Mouse (Mus musculus) heart, embryonic 10.5 days (tissue): ENCODE measurements around the gene Myo15b. TPM values are rescaled to one million over a fixed set of nuclear protein-coding genes. Genes with fewer than 3 reads are reported as not detected.

ENCODE experiments used
- DNase-seq: peaks from one replicate; pipeline ENCODE4 v3.0.0-alpha.2; 2017; ENCODE audit warnings: low spot score
- H3K27ac ChIP-seq: fragments of 300-500 bp; sonication (generic); 2 replicates; pipeline ENCODE4 v1.5.1; 2016; ENCODE audit warnings: mild to moderate bottlenecking
- H3K27me3 ChIP-seq: fragments of 300-500 bp; sonication (generic); 2 replicates; pipeline ENCODE4 v1.6.1; 2016; ENCODE audit warnings: mild to moderate bottlenecking; ENCODE audit not compliant: poor library complexity, insufficient read depth, severe bottlenecking
- H3K36me3 ChIP-seq: fragments of 300-500 bp; sonication (generic); 2 replicates; pipeline ENCODE4 v1.6.1; 2016; ENCODE audit warnings: mild to moderate bottlenecking, moderate library complexity
- H3K4me1 ChIP-seq: fragments of 300-500 bp; sonication (generic); 2 replicates; pipeline ENCODE4 v1.6.1; 2016; ENCODE audit warnings: mild to moderate bottlenecking
- H3K4me3 ChIP-seq: fragments of 300-500 bp; sonication (generic); 2 replicates; pipeline ENCODE4 v1.5.1; 2016; ENCODE audit warnings: mild to moderate bottlenecking, moderate library complexity
- H3K9me3 ChIP-seq: fragments of 300-500 bp; sonication (generic); 2 replicates; pipeline ENCODE4 v1.6.1; 2016; ENCODE audit warnings: mild to moderate bottlenecking, moderate library complexity
- WGBS: fragments of 180-500 bp; shearing (Covaris S2); methylation state at CpG from one replicate; pipeline ENCODE4 v1.1.7; 2016; 5-methylcytosine and 5-hydroxymethylcytosine counted together
- polyA plus RNA-seq: library from polyadenylated mRNA; unstranded; fragments of >200 nt; fragmentation: Nextera tagmentation; extraction: Ambion mirVana; gene quantifications from 2 replicates; pipeline ENCODE4 v1.2.1, GENCODE M21; 2016

Myo15b gene
- polyA plus RNA-seq, 1 experiment from 2014 or later: 0.23 TPM

DNA sequence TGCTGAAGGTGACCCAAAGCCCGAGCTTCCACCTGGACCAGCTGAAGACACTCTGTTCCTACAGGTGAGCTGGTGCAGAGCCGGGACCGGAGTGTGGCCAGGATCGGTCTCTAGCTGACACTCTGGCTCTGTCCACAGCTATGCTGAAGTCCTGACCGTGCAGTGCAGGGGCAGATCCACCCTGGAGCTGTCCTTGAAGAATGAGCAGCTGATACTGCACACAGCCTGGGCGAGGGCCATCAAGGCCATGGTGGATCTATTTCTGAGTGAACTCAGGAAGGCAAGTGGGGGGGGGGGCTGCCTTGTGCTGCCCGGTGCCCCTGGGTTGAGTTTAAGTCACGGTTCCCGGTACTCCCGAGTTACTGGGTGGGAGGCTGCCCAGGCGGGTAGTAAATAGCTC, 28.2 kb downstream of the Myo15b start:
- H3K4me1 ChIP-seq: peaks cover 27% of the 10 kb centered on the region
- H3K36me3 ChIP-seq: no peaks in the 10 kb centered on the region
- 0 out of 2 replicates have a peak overlapping the region, but pooled peaks have one; percentile 1 for H3K27ac ChIP-seq
- 85% methylated on average over 11 of the region's 11 CpGs for WGBS
- no peak for DNase-seq
- H3K9me3 ChIP-seq: no peaks in the 10 kb centered on the region
- no peak overlapping the region for H3K4me3 ChIP-seq
- H3K27me3 ChIP-seq: peaks cover 31% of the 10 kb centered on the region

DNA sequence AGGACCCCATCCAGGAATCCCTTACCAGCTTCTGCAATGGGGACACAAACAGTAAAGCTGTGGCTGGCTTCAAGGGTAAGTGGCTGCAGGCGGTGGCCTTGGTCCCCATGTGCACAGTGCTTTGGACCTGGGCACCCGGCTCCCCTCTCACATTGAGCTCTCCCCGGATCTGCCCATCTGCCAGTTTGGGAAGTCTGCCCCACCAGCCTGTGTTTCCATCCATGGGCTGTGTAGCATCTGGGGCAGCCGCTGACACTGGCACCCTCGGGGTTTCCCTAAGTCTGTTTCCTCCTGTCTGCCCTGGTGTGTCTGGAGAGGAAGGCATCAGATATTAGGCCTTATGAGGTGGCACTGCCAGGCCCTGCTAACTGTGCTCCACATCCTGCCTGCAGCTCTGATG, 29.8 kb downstream of the Myo15b start:
- Histone ChIP-seq H3K9me3 (no peaks in the 10 kb centered on the region), H3K4me3 (no peak overlapping the region), H3K27ac (0 out of 2 replicates have a peak overlapping the region, but pooled peaks have one; percentile 0), H3K36me3 (peaks cover 10% of the 10 kb centered on the region), H3K4me1 (peaks cover 39% of the 10 kb centered on the region), H3K27me3 (peaks cover 15% of the 10 kb centered on the region)
- no peak for DNase-seq
- 86% methylated on average over 5 of the region's 5 CpGs for WGBS

DNA sequence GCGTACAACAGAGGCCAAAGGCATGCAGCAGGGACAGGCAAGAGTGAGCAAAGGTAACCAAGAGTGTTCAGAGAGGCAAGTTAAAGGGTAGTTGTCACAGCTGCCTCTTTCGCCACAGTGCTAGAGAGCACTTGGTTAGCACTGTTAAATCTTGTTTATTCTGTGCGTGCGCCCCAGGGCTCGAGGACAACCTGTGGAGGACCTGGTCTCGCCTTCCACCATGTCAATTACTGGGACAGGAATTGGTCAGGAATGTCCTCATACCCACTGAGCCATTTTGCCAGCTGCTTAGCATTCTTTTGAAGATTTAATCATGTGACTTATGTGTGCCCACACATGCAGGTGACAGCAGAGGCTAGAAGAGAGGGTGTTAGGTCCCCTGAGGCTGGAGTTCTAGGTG, 31.0 kb downstream of the Myo15b start:
- Histone ChIP-seq H3K4me3 (no peak overlapping the region), H3K9me3 (no peaks in the 10 kb centered on the region), H3K27me3 (peaks cover 4% of the 10 kb centered on the region), H3K4me1 (peaks cover 39% of the 10 kb centered on the region), H3K27ac (0 out of 2 replicates have a peak overlapping the region, but pooled peaks have one; percentile 23), H3K36me3 (peaks cover 21% of the 10 kb centered on the region)
- DNase-seq: no peak
- WGBS: 72% methylated on average over 6 of the region's 6 CpGs

DNA sequence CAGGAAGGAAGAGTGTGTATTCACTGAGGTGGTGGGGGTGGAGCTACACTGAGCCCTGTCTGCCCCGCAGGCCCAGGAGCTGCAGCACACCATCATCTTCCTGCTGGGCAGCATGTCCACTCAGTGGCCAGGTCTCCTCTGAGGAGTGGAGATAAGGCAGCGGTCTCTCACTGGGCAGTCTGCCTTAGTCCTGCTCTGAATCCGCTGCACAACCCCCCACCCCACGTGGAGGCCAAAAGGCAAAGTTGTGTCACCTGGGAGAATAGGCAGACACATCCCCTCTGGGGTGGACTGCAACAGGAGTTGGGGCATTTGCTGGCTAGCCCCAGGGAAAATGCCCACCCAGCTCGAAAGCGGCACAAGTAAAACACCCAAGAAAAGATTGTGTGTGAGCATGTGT, 34.0 kb downstream of the Myo15b start:
- Histone ChIP-seq H3K9me3 (no peaks in the 10 kb centered on the region), H3K27me3 (no peaks in the 10 kb centered on the region), H3K36me3 (peaks cover 51% of the 10 kb centered on the region), H3K27ac (0 out of 2 replicates have a peak overlapping the region, but pooled peaks have one; percentile 17), H3K4me3 (no peak overlapping the region), H3K4me1 (peaks cover 47% of the 10 kb centered on the region)
- DNase-seq: no peak
- 41% methylated on average over 6 of the region's 6 CpGs for WGBS

DNA sequence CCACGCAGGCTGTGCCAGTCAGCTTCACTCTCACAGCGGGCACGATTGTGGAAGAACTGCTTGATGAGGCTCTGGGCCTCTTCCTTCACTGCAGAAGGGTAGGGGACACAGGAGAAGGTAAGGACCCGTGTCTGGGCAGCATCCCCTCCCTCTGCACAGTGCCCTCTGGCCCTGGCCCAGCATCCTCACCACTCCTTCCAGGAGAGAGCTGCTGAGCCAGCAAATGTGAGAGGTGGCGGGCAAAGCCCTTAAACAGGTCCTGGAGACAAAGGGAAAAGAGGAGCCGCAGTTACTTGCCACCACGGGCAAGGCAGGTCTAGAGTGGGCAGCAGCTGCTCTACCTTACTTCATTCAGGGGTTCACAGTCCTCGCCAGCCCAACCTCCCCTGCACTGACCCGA, 34.9 kb downstream of the Myo15b start:
- peaks cover 54% of the 10 kb centered on the region for H3K36me3 ChIP-seq
- DNase-seq: no peak
- no peak overlapping the region for H3K27ac ChIP-seq
- peaks cover 38% of the 10 kb centered on the region for H3K4me1 ChIP-seq
- H3K4me3 ChIP-seq: no peak overlapping the region
- no peaks in the 10 kb centered on the region for H3K27me3 ChIP-seq
- WGBS: 89% methylated on average over 9 of the region's 9 CpGs
- H3K9me3 ChIP-seq: no peaks in the 10 kb centered on the region

DNA sequence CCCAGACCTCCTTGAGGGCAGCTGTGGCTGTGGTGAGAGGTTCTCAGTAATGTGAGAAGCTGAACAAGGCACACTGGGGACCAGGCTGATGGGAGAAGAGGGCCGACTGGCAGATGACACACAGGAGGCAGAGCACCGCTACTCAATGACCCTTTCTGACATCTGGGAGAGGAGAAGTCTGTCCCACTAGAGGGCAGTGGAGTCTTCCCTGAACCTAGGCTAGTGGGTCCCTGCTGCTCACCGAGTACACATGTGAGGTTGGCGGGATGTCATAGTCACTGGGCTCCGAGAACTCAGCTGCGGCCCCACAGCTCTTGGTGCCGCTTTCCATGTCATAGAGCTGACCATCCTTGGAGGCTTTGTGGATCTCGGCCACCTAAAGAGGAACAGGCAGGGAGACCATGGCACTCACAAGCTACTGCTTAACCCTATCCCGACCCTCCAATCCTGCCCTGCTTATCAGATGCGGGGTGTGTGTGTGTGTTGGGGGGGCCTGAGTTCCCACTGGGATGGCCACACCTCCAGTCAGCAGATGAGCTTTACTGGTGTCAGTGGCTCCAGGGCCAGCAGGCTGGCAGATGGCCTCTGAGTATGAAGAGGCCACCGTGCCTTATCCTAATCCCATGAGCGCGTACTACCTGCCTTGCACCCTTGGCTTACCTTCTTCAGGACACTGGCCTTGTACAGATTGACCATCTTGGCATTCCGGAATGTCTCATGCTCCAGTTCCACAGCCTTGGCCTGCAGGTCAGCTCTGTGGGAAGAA, 36.7 kb downstream of the Myo15b start:
- no peaks in the 10 kb centered on the region for H3K9me3 ChIP-seq
- H3K27ac ChIP-seq: no peak overlapping the region
- H3K4me1 ChIP-seq: peaks cover 53% of the 10 kb centered on the region
- H3K36me3 ChIP-seq: peaks cover 54% of the 10 kb centered on the region
- no peaks in the 10 kb centered on the region for H3K27me3 ChIP-seq
- H3K4me3 ChIP-seq: no peak overlapping the region
- peak; percentile 83 for DNase-seq
- WGBS: 61% methylated on average over 14 of the region's 14 CpGs

DNA sequence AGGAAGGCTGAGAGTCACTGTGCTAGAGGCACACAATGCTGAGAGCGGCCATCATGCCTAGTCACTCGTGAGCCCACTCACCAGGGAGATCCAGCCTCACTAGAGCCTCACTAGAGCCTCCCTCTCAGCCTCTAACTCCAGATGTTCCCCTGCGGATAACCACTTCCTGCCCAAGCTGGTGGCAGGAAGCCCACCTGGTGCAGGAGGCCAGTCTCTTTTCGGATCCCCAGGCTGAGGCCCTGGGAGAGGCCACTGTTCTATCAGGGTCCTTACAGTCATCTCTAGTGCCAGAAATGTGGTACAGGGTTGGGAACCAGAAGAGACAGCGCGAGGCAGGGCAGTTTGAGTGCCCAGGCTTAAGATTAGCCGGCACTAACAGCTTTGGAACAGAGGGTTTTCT, 40.2 kb downstream of the Myo15b start:
- H3K4me1 ChIP-seq: peaks cover 70% of the 10 kb centered on the region
- 79% methylated on average over 7 of the region's 7 CpGs for WGBS
- H3K4me3 ChIP-seq: no peak overlapping the region
- peak overlapping the region; percentile 92 for H3K27ac ChIP-seq
- H3K27me3 ChIP-seq: no peaks in the 10 kb centered on the region
- peaks cover 40% of the 10 kb centered on the region for H3K36me3 ChIP-seq
- no peak for DNase-seq
- no peaks in the 10 kb centered on the region for H3K9me3 ChIP-seq

DNA sequence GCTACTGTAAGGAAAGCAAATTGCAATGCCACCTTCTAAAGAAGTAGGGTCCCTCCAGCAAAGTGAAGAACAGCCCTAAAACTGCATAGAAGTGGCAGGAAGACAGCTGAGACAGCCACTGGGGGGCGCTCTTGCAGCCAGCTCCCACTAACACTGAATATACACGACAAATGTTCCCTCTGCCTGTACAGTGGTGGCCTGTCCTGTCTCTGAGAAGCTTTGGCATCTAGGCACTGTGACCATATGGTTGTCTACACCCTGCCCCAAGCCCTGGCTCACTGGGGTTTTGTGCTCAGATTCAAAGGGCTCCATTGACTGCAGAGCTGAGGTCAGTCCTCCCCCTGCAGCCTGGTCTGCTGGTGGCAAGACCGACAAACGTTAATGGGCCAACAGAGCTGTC, 40.7 kb downstream of the Myo15b start:
- Histone ChIP-seq H3K4me1 (peaks cover 74% of the 10 kb centered on the region), H3K9me3 (no peaks in the 10 kb centered on the region), H3K36me3 (peaks cover 35% of the 10 kb centered on the region), H3K27me3 (no peaks in the 10 kb centered on the region), H3K4me3 (no peak overlapping the region), H3K27ac (peak overlapping the region; percentile 92)
- WGBS: 19% methylated on average over 4 of the region's 4 CpGs
- no peak for DNase-seq

DNA sequence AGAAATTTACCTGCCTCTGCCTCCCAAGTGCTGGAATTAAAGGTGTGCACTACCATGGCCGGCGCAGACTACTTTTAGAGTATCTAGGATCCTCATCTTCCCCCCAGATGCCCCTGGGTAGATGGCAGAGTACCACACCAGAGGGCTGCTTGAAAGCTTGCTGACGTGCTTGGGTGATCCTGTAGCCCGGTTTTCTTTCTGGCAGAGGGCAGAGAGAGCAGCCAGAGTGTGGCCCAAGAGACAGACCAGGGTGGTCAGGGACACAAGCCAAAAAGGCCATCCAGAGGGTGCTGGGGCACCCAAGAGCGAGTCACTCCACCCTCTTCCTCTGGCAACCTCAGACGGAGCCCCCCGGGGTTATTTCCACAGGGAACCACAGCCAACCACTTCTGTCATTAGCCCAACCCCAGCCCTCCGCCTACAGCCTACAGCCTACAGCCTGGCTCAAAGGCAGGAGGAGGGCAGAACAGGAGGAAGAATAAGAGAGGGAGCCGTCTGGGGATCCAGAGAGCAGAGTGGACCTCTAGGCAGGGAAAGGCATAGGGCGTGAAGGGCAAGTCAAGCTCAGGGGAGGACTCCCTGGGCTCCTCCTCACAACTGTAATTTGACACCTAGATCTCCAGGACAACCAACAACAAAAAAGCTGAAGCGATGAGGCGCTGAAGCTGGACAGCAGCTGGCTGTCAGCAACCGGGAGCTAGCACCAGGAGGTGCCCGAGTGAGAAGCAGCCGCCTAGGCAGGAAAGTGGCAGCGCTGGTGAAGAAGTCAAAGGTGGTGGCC, 41.5 kb downstream of the Myo15b start, which contains the start of gene Smim5:
Gene Smim5 (plus strand): TSS at position 481 of the 781 bp plus-strand sequence.
- H3K27ac ChIP-seq: peak within 1 kb of the TSS; percentile 92
- no peaks in the 10 kb centered on the region for H3K27me3 ChIP-seq
- H3K4me1 ChIP-seq: peaks cover 79% of the 10 kb centered on the region
- peaks cover 27% of the 10 kb centered on the region for H3K36me3 ChIP-seq
- H3K9me3 ChIP-seq: no peaks in the 10 kb centered on the region
- DNase-seq: peak; percentile 96
- 25% methylated on average over 16 of the region's 16 CpGs for WGBS
- H3K4me3 ChIP-seq: peak within 1 kb of the TSS; percentile 51

DNA sequence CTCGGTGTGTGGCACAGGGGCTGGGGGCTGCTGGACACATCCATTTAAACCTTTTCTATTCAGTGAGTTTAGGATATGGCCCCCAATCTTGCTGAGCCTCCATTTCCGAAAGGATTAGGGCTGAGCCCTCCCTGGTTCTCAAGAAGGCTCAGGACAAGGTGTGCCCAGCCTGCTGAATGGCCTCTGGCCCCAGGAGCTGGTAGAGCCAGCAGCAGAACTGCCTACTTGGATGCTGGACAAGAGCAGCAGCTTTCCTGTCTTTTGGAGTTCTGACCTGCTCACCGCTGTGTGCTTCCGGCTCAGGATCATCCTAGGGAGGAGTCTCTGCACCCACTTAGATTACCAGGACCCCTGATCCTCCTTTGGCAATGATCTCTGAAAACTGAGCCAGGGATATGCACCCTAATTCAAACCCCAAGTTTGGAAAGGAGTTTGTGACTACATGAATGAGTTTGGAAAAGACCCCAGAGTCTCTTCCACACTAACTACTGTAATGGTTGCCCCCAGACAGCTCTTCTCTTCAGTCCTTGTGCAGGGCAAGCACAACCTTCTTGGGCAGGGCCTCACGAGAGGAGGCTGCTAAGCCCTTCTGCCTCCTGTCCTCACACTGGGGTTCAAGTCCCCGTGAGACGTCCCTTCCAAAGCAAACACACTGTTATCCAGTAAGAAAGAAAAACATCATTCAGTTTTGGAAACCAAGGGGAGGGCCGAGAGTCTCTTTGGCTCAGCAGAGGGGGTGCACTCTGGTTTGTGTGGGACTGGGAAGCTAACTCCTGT, 42.5 kb downstream of the Myo15b start:
- peak overlapping the region; percentile 92 for H3K27ac ChIP-seq
- H3K4me1 ChIP-seq: peaks cover 79% of the 10 kb centered on the region
- no peaks in the 10 kb centered on the region for H3K9me3 ChIP-seq
- WGBS: 63% methylated on average over 8 of the region's 8 CpGs
- H3K27me3 ChIP-seq: no peaks in the 10 kb centered on the region
- H3K36me3 ChIP-seq: peaks cover 17% of the 10 kb centered on the region
- no peak for DNase-seq
- peak overlapping the region; percentile 51 for H3K4me3 ChIP-seq

DNA sequence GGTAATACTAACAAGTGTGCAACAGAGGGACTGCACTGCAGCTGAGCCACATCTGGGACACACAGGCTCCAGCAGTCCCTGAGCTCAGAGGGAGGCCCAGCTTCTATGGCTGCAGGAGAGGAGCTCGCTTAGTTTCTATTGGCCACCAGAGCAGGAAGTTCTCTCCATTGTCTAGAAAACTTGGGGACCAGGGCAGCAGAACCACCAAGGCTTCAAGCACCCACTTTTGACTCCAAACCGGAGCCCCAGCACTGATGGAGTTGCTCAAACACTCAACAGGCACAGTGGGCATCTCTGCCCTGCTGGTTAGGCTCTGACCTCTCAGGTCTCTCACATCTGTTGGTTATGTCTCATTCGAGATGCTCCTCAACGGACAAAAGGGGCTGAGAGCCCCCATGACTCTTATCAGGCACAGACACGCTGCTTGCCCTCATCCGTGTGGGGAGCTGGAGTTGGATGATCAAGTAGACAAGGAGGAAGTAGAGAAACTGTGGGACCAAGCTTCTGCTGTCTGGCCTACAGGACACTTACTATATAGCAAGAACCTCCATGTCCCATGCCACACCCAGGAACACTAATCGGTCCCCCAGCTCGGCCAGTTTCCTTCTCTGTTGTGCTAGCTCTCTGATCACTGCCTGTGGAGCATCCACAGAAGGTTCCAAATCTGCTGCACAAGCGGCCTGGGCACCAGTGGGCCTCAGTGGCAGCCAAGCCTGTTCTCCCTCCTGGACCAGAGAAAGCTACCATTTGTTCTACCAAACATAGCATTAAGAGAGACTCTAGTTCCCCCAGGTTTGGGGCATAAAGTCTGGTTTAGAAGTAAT, 43.3 kb downstream of the Myo15b start:
- no peaks in the 10 kb centered on the region for H3K9me3 ChIP-seq
- peak overlapping the region; percentile 51 for H3K4me3 ChIP-seq
- H3K36me3 ChIP-seq: peaks cover 12% of the 10 kb centered on the region
- H3K27me3 ChIP-seq: no peaks in the 10 kb centered on the region
- DNase-seq: peak; percentile 91
- peak overlapping the region; percentile 92 for H3K27ac ChIP-seq
- H3K4me1 ChIP-seq: peaks cover 84% of the 10 kb centered on the region
- WGBS: 57% methylated on average over 9 of the region's 9 CpGs

DNA sequence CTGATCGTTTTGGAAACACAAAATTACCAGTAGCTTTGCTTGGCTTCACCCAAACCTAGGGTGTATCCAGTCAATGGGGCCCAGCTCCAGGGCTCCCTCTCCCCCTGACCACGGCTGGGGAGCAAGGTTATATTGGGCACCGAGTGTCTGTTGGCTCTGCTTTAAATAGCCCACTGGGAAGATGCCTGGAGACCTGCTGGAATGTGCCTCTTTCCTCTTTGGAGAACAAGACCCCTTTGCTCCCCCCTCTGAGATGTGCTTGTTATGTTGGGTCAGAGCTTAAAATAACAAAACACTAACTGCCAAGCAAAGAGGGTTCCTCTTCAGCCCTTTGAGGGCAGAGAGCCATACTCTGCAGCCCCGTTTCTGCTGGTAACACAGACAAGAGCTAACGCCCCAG, 44.0 kb downstream of the Myo15b start:
- Histone ChIP-seq H3K9me3 (no peaks in the 10 kb centered on the region), H3K27ac (peak overlapping the region; percentile 92), H3K36me3 (peaks cover 6% of the 10 kb centered on the region; the same call in 1 of the 2 replicates), H3K4me1 (peaks cover 89% of the 10 kb centered on the region), H3K27me3 (no peaks in the 10 kb centered on the region), H3K4me3 (peak overlapping the region; percentile 51)
- DNase-seq: no peak
- WGBS: 51% methylated on average over 5 of the region's 5 CpGs
